Mouse (Mus musculus) lung, adult 2 months (tissue): ENCODE results near the gene Trim28. TPM values are rescaled to one million over a fixed set of nuclear protein-coding genes. Genes with fewer than 3 reads are reported as not detected.

Source experiments
- DNase-seq: peaks from one replicate; pipeline ENCODE4 v3.0.0; 2022
- H3K4me1 ChIP-seq: fragments of 200-500 bp; 2 replicates; pipeline ENCODE4 v1.6.1; 2011; ENCODE audit warnings: low read length; ENCODE audit not compliant: control insufficient read depth, insufficient read depth
- H3K4me3 ChIP-seq: fragments of 200-500 bp; replicated peaks from 2 replicates; pipeline ENCODE3; 2011; ENCODE audit warnings: low read depth, mild to moderate bottlenecking, control low read depth, low read length; ENCODE audit errors: extremely low read depth
- CTCF ChIP-seq: fragments of 200-500 bp; IDR thresholded peaks from 2 replicates; pipeline ENCODE4 v1.5.1; 2011; ENCODE audit warnings: mild to moderate bottlenecking, low read length, control low read depth; ENCODE audit not compliant: insufficient read depth
- POLR2A ChIP-seq: fragments of 200-500 bp; IDR thresholded peaks from 2 replicates; pipeline ENCODE4 v1.6.1; 2011; ENCODE audit warnings: low read depth, mild to moderate bottlenecking, control low read depth, low read length, borderline replicate concordance; ENCODE audit errors: extremely low read depth
- WGBS: fragments of 180-500 bp; shearing (Covaris S2); methylation state at CpG from one replicate; pipeline ENCODE4 v1.1.7; 2018; 5-methylcytosine and 5-hydroxymethylcytosine counted together
- polyA plus RNA-seq: library from polyadenylated mRNA; depleted of rRNA; stranded (reverse); fragments of >200 nt; gene quantifications from 2 replicates; pipeline ENCODE4 v1.2.3, GENCODE M21; 2012

Gene Trim28
- polyA plus RNA-seq, 1 experiment: 214 TPM

GRCm38 (mm10) chr7:12970906-12971305, 28.0 kb upstream of the Trim28 start:
- H3K4me3 ChIP-seq: no peak overlapping the region
- peaks cover 3% of the 10 kb centered on the region; the same call in 1 of the 2 replicates for H3K4me1 ChIP-seq
- no peak for DNase-seq
- TF ChIP-seq CTCF (no peak), POLR2A (no peak)
- WGBS: 95% methylated on average over 25 of the region's 25 CpGs

- WGBS: under 1% methylated on average over 49 of the region's 49 CpGs
- Histone ChIP-seq H3K4me3 (peak within 1 kb of the TSS; percentile 87), H3K4me1 (peaks cover 6% of the 10 kb centered on the region)
- TF ChIP-seq POLR2A (peak; percentile 82), CTCF (no peak)
- peak; percentile 98 for DNase-seq
These were observed 21.1 kb upstream of the Trim28 start, which contains the start of gene Zfp446 for GRCm38 (mm10) chr7:12977682-12978389. TSS of gene Zfp446 (plus strand) at chr7:12977848.

- DNase-seq: no peak
- Histone ChIP-seq H3K4me3 (no peak overlapping the region), H3K4me1 (peaks cover 6% of the 10 kb centered on the region)
- WGBS: 65% methylated on average over 18 of the region's 18 CpGs
- TF ChIP-seq POLR2A (no peak), CTCF (no peak)
These were observed 19.8 kb upstream of the Trim28 start for GRCm38 (mm10) chr7:12978931-12979722.

- 53% methylated on average over 6 of the region's 6 CpGs for WGBS
- H3K4me3 ChIP-seq: no peak overlapping the region
- peaks cover 6% of the 10 kb centered on the region for H3K4me1 ChIP-seq
- no peak for DNase-seq
- TF ChIP-seq CTCF: no peak
- no peak for TF ChIP-seq POLR2A
These were observed 19.1 kb upstream of the Trim28 start for GRCm38 (mm10) chr7:12979776-12980175.

GRCm38 (mm10) chr7:12980291-12980690, 18.6 kb upstream of the Trim28 start:
- DNase-seq: no peak
- WGBS: 84% methylated on average over 7 of the region's 7 CpGs
- H3K4me3 ChIP-seq: no peak overlapping the region
- H3K4me1 ChIP-seq: peaks cover 6% of the 10 kb centered on the region
- TF ChIP-seq POLR2A: no peak
- TF ChIP-seq CTCF: no peak

- no peak for DNase-seq
- Histone ChIP-seq H3K4me3 (no peak overlapping the region), H3K4me1 (no peaks in the 10 kb centered on the region)
- TF ChIP-seq POLR2A (no peak), CTCF (no peak)
- WGBS: 89% methylated on average over 1 of the region's 1 CpGs
These were observed 13.2 kb upstream of the Trim28 start for GRCm38 (mm10) chr7:12985724-12986123.

- no peaks in the 10 kb centered on the region for H3K4me1 ChIP-seq
- H3K4me3 ChIP-seq: no peak overlapping the region
- DNase-seq: no peak
- no peak for TF ChIP-seq POLR2A
- no peak for TF ChIP-seq CTCF
- 78% methylated on average over 8 of the region's 8 CpGs for WGBS
These were observed 12.0 kb upstream of the Trim28 start for GRCm38 (mm10) chr7:12986906-12987305.

GRCm38 (mm10) chr7:12987409-12988189, 11.3 kb upstream of the Trim28 start:
- TF ChIP-seq CTCF: no peak
- TF ChIP-seq POLR2A: no peak
- 76% methylated on average over 8 of the region's 8 CpGs for WGBS
- Histone ChIP-seq H3K4me3 (no peak overlapping the region), H3K4me1 (no peaks in the 10 kb centered on the region)
- no peak for DNase-seq

GRCm38 (mm10) chr7:12992222-12992621, 6.7 kb upstream of the Trim28 start:
- WGBS: 4% methylated on average over 3 of the region's 3 CpGs
- TF ChIP-seq POLR2A: no peak
- TF ChIP-seq CTCF: 0 out of 2 replicates have a peak, but pooled peaks have one; percentile 2
- no peak overlapping the region for H3K4me3 ChIP-seq
- no peaks in the 10 kb centered on the region for H3K4me1 ChIP-seq
- DNase-seq: peak; percentile 23
